Mouse (Mus musculus) kidney, adult 9 months (tissue): ENCODE measurements around the gene Olfr893.
"Not testable (repeated sequence)": the region's sequence is repeated elsewhere in the genome, so short reads cannot be mapped to it uniquely, and the experiment has no call there.

Source experiments
- DNase-seq: peaks from one replicate; pipeline ENCODE4 v3.0.0; 2022

The Olfr893 gene

GRCm38 (mm10) chr9:38208065-38208464, at the start of gene Olfr893:
Olfr893 (plus strand) TSS chr9:38208365.
- no peak for DNase-seq

GRCm38 (mm10) chr9:38168341-38168740, 39.8 kb upstream of the Olfr893 start:
- DNase-seq: not testable (repeated sequence)

- DNase-seq: no peak
Measured at GRCm38 (mm10) chr9:38180721-38181120, 27.4 kb upstream of the Olfr893 start, which contains the start of gene Olfr891. Olfr891 (minus strand) TSS chr9:38180821.

- DNase-seq: no peak
Measured at GRCm38 (mm10) chr9:38217755-38218154, 9.6 kb downstream of the Olfr893 start, which contains the start of gene Olfr894. Olfr894 (plus strand) TSS chr9:38218055.

- no peak for DNase-seq
Measured at GRCm38 (mm10) chr9:38252474-38252873, 44.3 kb downstream of the Olfr893 start, which contains the start of gene Olfr143. Olfr143 (plus strand) TSS chr9:38252774.
